Mouse (Mus musculus) left cerebral cortex, adult 6 months (tissue): Measurements from ENCODE around the gene Zc3h10. TPM values are rescaled to one million over a fixed set of nuclear protein-coding genes. Genes with fewer than 3 reads are reported as not detected.

Experiments
- long read RNA-seq, 2 experiments: library from polyadenylated mRNA; unstranded; transcript quantifications; one replicate each; pipeline ENCODE4 v2.0.0; 2019 to 2020
- polyA plus RNA-seq: library from polyadenylated mRNA; unstranded; fragments of <200 nt; fragmentation: Nextera tagmentation; gene quantifications from 2 replicates; pipeline ENCODE4 v1.2.3, GENCODE M21; 2021

Gene Zc3h10
- 6.2 and 7.6 TPM in 2 replicates for polyA plus RNA-seq
- long read RNA-seq, experiment 1, transcript Zc3h10-204 (3 exons, 992 nt), result minor isoform, 7 of 37 reads
- long read RNA-seq, experiment 1, transcript Zc3h10-201 (3 exons, 3,721 nt), result major isoform, 25 of 37 reads
- long read RNA-seq, experiment 1, partial matches to known transcripts, result 0 of 37 reads
- long read RNA-seq, experiment 1, other reads (novel, unspliced or antisense), result 5 of 37 reads
- long read RNA-seq, experiment 2, partial matches to known transcripts, result 0 of 11 reads
- long read RNA-seq, experiment 2, other reads (novel, unspliced or antisense), result 4 of 11 reads

DNA sequence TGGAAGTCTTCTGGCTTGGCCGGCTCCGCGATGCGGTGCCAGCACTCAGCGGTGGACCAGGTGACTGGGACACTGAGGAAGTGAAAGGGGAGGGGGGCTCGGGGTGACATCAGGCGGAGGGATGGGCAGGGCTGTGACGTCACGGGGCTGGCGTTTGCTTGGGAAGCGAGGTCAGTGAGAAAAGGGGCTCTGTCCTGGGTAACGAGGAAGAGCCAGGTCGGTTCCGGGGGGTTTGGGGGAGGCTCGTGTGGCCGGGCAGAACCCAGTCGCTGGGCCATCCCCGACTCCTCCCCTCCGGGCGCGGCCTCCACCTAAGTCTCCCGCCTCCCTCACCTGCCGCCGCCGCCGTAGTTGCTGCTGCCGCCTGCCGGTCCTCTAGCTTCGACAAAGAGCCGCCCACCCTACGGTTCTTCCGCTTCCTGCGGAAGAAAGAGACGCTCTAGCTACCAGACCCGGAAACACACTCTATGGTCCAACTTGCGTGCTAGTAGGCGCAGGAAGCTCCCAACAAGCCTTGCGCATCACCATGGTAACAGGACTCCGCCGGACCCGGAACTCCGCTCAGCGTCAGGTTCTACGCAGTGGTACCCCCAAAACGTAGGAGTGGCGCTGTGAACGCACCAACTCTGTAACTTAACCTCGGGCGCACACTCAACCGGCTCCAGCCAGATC is at the start of gene Zc3h10:
Zc3h10 (minus strand) TSS at position 414 of the 672 bp plus-strand sequence.

DNA sequence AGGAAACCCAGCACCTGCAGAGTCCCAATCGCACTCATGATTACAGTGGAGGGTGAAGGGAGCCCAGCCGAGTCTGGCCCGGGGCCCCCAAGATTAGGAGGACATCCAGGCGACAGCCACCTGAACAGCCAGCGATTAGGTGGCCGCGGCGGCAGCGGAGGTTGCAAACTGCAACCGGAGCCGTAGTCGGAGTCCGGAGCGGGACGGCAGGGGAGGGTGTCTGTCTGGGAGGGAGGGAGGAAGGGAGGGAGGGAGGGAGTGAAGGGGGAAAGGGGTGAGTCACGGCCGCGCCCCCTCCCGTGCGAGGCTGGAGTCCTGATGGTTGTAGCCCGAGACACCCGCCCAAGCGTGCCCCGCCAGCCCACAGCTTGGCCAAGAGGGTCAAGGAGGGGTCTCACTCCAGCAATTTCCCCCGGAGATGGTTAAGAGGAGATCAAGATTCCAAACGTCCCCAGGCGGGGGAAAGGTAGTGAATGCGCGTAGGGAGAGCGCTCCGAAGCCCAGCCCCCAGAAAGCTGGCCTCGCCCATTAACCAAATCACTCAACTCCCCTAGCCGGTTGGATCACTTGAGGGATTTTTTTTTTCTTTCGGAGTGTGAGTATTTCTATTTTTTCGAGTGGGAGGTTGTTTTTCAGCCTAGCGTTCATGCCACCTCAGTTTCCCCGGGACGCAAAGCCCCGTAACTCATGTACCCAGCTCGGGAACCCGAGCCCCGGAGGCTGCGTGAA is 42.1 kb upstream of the Zc3h10 start, which contains the start of gene Erbb3:
Erbb3 (minus strand) TSS at position 189 of the 729 bp plus-strand sequence.

DNA sequence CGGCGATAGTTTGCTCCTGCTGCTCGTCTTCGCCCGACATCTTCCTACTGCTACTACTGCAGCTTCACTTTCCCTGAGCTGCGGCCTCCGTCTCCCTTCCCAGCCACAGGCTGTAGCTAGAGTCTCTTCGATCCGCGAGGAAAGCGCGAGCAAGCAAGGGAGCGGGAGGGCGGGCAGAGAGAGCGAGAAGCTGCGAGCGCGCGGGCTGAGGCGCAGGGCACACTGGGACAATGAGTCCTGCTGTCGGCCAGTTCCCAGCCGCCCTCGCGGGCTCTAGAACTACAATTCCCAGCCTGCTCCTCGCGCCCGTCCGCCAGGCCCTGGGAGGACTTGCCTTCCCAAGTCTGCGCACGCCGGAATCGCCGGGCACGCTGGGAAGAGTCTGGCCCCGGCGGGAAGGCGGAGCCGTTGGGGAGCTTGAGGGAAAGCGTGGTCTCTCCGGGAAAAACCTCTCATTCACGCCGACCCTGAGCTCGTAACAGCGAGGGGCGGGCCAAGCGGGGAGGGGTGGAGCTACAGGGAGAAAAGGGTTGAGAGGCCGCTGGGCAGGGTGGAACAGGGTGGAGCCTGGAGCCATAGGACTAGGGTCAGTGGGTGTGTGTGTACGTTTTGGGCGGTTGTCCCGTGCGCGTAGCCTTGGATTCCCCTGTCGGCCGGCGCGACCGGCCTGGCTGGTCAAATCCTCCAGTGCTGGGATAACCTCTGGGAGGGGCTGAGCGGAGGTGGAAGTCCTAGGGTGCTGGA is 18.4 kb upstream of the Zc3h10 start, which contains the start of gene Pa2g4:
Pa2g4 (minus strand) TSS at position 200 of the 744 bp plus-strand sequence.

DNA sequence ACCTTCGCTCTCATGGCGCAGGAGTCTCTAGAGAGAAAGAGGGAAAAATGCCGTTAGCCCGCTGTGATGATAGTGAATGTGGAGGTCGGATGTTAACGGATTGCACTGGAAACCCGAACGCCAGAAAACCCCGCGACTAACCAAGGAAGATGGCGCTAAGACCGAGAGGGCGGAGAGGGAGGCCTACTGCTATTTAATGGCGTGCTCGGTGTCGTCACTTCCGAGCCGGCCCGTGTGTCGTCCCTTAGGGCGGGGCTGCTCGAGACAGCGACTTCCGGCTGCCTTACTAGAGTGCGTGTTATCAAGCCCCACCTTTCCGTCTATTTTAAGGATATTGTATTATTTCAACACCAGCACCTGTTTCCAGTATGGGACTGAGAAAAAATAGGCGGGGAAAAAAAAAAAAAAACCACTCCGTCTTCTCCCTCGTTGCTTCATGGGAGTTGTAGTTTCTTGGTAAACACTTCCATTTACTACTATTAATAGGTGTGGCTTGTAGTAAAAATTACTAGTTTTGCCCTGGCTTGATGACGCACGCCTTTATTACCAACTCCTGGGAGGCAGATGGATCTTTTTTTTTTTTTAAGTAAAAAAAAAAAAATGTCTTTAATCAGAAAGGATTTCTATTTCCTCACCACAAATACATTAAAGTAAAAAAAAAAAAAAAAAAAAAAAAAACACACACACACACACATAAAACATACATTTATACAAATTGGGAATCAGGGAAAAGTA is 1.5 kb upstream of the Zc3h10 start, which contains the start of gene Rpl41:
Rpl41 (minus strand) TSS at position 359 of the 735 bp plus-strand sequence.

DNA sequence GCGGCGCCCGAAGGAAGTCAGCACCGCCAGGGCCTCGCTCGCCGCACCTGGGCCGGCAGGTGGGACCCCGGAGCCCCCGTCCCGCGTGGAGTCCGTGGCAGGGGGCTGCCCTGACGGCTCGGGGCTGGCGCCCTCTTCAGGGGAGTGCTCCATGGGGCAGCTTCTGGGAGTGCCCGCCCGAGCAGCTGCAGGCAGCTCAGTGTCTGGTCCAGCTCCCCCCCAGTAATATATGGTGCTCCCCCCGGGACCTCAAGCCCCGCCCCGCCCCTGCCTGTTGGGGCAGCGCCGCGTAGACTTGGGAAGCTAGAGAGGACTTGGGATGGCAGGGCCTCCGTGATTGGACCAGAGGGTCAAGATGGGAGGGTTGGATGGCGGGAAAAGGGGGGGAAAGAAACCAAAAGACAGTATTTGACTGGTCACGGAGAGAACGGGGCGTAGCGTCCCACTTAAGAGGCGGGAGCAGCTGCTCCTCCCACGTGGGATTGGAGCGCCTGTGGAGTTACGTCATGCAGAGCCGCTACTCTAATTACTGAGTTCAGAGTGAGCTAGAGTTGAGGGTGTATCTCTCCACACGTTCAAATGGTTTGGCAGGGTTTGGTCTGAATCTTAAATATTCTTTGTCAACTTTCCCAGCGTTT is 21.8 kb downstream of the Zc3h10 start, which contains the start of gene Esyt1:
Esyt1 (minus strand) TSS at position 201 of the 638 bp plus-strand sequence.

DNA sequence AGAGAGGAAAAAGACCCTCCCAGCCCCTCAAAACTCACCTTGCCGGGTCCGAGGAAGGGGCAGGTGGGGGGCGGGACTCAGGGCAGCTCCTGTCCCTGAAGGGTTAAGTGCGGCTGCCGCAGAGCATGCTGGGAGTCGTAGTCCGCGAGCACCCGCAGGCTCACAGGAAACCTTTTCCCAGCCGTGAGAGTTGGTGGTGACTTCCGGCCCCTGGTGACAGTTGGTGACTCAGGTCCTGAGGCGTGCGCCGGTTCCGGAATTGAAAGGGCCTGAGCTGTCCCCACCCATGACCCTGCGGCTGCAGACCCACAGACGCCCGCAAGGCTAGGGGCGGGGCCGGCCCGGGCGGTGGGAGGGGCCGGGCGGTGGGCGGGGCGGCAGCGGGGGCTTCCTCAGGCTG is 49.0 kb downstream of the Zc3h10 start, which contains the start of gene Myl6b:
Myl6b (minus strand) TSS at position 96 of the 400 bp plus-strand sequence.

DNA sequence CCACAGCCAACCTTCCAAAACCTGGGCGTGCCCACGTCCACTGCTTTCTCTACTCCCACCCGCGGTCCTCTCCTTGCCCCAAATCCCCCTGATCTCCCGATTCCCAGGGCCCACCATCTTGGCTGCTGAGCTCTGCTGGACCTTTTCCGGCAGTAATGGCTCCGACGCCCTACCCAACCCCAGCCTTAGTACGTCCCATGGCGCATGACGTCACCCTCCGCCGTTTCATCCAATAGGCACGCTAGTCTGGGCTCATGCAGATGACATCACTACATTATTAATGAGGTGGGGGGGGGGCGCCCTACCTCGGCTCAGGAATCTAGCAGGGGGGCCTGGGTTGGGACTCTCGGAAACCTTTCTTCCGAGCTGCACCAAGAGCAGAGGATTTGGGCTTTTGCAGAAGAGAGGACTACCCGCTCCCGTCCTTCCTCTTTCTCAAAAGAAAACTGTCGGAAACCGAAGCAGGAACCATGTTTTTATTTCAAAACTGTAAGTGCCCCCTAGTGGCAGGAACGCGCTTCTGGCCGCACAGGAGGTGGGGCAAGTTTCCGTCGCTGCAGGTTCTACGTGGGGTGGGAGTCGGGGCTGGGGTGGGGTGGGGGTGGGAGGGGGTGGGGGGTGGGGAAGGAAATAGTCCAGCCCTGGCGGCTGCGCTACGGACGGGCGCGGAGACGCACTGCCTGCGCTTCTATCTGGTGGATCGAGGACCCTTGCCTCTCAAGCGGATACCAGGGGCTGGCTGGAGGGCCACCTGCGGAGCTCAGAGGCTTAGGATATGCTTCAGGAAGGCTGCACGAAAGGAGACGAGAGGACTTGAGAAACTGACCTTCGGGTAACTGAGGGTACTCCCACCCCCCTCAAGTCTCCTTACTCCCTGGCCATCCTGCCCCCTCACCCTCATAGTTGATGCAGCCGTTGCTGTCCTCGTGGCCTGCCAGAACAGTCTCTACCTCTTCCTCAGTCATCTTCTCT is 53.6 kb downstream of the Zc3h10 start, which contains the start of gene Myl6:
Myl6 (minus strand) TSS at position 451 of the 972 bp plus-strand sequence.

Other genes starting within 250 kb of the Zc3h10 start
- gene Il23a, start 249.0 kb downstream of the Zc3h10 start, polyA plus RNA-seq, result 0.15 TPM in 1 of 2 replicates, not detected in the other
- 2.5 and 2.8 TPM in 2 replicates for gene Pan2, start 244.4 kb downstream of the Zc3h10 start, polyA plus RNA-seq
- 113 and 142 TPM in 2 replicates for gene Cnpy2, start 225.3 kb downstream of the Zc3h10 start, polyA plus RNA-seq
- 189 and 199 TPM in 2 replicates for gene Cs, start 210.0 kb downstream of the Zc3h10 start, polyA plus RNA-seq
- gene Coq10a, start 178.8 kb downstream of the Zc3h10 start, polyA plus RNA-seq, result 20.7 and 55.1 TPM in 2 replicates
- 5.9 and 11.9 TPM in 2 replicates for gene Ankrd52, start 170.7 kb downstream of the Zc3h10 start, polyA plus RNA-seq
- gene Slc39a5, start 146.5 kb downstream of the Zc3h10 start, polyA plus RNA-seq, result 0.25 and 0.39 TPM in 2 replicates
- gene Nabp2, start 136.3 kb downstream of the Zc3h10 start, polyA plus RNA-seq, result 98.0 and 168 TPM in 2 replicates
- gene Rnf41, start 136.1 kb downstream of the Zc3h10 start, polyA plus RNA-seq, result 67.9 and 86.2 TPM in 2 replicates
- gene Smarcc2, start 88.5 kb downstream of the Zc3h10 start, polyA plus RNA-seq, result 61.2 and 108 TPM in 2 replicates
- 1,011 and 1,043 TPM in 2 replicates for gene Myl6, start 53.6 kb downstream of the Zc3h10 start, polyA plus RNA-seq
- gene Myl6b, start 49.1 kb downstream of the Zc3h10 start, polyA plus RNA-seq, result 2.5 and 5.2 TPM in 2 replicates
- 2.4 and 3.7 TPM in 2 replicates for gene Esyt1, start 21.9 kb downstream of the Zc3h10 start, polyA plus RNA-seq
- gene Rpl41, start 1.5 kb upstream of the Zc3h10 start, polyA plus RNA-seq, result 7,009 and 7,293 TPM in 2 replicates
- 45.7 and 60.1 TPM in 2 replicates for gene Pa2g4, start 18.2 kb upstream of the Zc3h10 start, polyA plus RNA-seq
- gene Erbb3, start 41.9 kb upstream of the Zc3h10 start, polyA plus RNA-seq, result 1.4 and 1.7 TPM in 2 replicates
- 1,144 and 1,161 TPM in 2 replicates for gene Rps26, start 79.0 kb upstream of the Zc3h10 start, polyA plus RNA-seq
- gene Ikzf4, start 98.2 kb upstream of the Zc3h10 start, polyA plus RNA-seq, result 3.2 and 6.0 TPM in 2 replicates
- 7.3 and 7.4 TPM in 2 replicates for gene Suox, start 126.3 kb upstream of the Zc3h10 start, polyA plus RNA-seq
- 45.1 and 76.1 TPM in 2 replicates for gene Rab5b, start 148.5 kb upstream of the Zc3h10 start, polyA plus RNA-seq
- gene Pmel, start 156.4 kb upstream of the Zc3h10 start, polyA plus RNA-seq, result 0.31 and 0.96 TPM in 2 replicates
- gene Cdk2, start 157.3 kb upstream of the Zc3h10 start, polyA plus RNA-seq, result 1.3 TPM in 2 replicates
- gene Dgka, start 197.1 kb upstream of the Zc3h10 start, polyA plus RNA-seq, result 4.4 and 4.6 TPM in 2 replicates
- 6.4 and 11.2 TPM in 2 replicates for gene Pym1, start 200.1 kb upstream of the Zc3h10 start, polyA plus RNA-seq
- gene Mmp19, start 243.1 kb upstream of the Zc3h10 start, polyA plus RNA-seq, result 0.12 and 0.13 TPM in 2 replicates